Mouse (Mus musculus): ENCODE data around the gene Myadml2.

GRCm38 (mm10) chr11:120615606-120616203 is 32.3 kb downstream of the Myadml2 start:
- TF ChIP-seq SIN3A (IDR thresholded peaks at IDR 0.05; ENCODE audit: low read length) (no peak), CTCF (conservative IDR thresholded peaks at IDR 0.05 in 1 of 2, IDR thresholded peaks at IDR 0.05 in 1 of 2; ENCODE audit: low read depth in 2 of 2, low read length in 2 of 2) (no peak), ETS1 (conservative IDR thresholded peaks at IDR 0.05; ENCODE audit: low read depth, low read length) (no peak), TCF12 (IDR thresholded peaks at IDR 0.05; ENCODE audit: low read depth, low read length) (no peak), NELFE (IDR thresholded peaks at IDR 0.05; ENCODE audit: low read depth, low read length) (no peak), E2F4 (IDR thresholded peaks at IDR 0.05; ENCODE audit: insufficient replicate concordance, low read depth, low read length) (no peak), EP300 (IDR thresholded peaks at IDR 0.05; ENCODE audit: low read length) (no peak), POLR2AphosphoS2 (IDR thresholded peaks at IDR 0.05; ENCODE audit: low read depth, low read length) (no peak), HCFC1 (IDR thresholded peaks at IDR 0.05; ENCODE audit: low read depth, low read length) (no peak), PAX5 (IDR thresholded peaks at IDR 0.05; ENCODE audit: low read length) (no peak)
